Mouse (Mus musculus): Measurements from ENCODE around the gene Ntng1.

DNA sequence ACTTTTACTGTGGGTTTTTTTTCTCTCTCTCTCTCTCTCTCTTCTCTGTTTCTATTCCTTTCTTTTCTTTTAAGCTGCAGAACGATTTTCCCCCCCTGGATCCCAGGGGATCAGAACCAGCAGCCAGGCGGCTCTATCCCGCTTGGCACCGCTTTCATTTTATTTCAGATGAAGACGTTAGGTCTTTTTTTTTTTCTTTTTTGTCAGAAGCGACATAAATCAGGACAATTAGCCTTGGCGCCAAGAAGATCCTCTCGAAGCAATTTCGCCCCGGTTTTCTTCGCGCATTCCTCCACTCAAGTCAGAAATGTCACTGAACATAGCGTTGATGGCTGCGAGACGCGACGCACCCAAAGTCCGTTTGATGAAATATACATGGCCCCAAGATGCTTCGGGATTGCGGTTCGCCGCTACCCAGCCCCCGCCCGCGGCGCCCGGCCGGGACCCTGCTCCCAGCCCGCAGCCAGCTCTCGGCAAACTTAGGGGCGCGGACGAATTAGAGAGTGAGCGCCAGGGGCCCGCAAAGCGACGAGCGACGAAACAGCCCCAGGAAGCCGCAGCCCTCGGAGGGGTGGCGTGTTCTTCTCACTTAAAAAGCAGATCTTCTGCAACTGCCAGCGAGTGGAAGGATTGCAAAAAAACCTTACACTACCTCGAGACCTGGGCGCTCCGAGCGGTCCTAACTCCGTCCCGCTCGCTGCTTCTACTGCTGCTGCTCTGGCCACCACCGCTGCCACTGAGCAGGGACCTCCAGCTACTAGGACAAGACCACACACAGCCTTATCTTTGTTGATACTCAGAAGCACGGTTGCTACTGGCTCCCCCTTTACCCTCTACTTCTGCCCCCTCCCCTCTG, at the start of gene Ntng1:
- TF ChIP-seq POLR2A (IDR thresholded peaks at IDR 0.05; ENCODE audit: borderline replicate concordance, extremely low read depth, insufficient read depth, insufficient read length, poor library complexity, severe bottlenecking) (no peak), CTCF (IDR thresholded peaks at IDR 0.05; ENCODE audit: borderline replicate concordance, extremely low read depth, insufficient read depth, insufficient read length) (no peak)
